Mouse (Mus musculus) intestine, embryonic 15.5 days (tissue): ENCODE measurements around the gene Msh4. TPM values are rescaled to one million over a fixed set of nuclear protein-coding genes. Genes with fewer than 3 reads are reported as not detected.

Experiments used
- ATAC-seq: fragments of 200-750 bp; cut with Nextera tagmentation; 2 replicates; pipeline ENCODE4 v1.8.0; 2017; ENCODE audit warnings: moderate TSS enrichment, moderate library complexity
- H3K27ac ChIP-seq: fragments of 300-500 bp; sonication (generic); 2 replicates; pipeline ENCODE4 v1.5.1; 2015; ENCODE audit warnings: mild to moderate bottlenecking, inconsistent platforms
- H3K27me3 ChIP-seq: fragments of 300-500 bp; sonication (generic); replicated peaks from 2 replicates; pipeline ENCODE4 v1.6.1; 2015; ENCODE audit warnings: inconsistent platforms
- H3K36me3 ChIP-seq: fragments of 300-500 bp; sonication (generic); 2 replicates; pipeline ENCODE4 v1.6.1; 2015; ENCODE audit warnings: inconsistent platforms
- H3K4me1 ChIP-seq: fragments of 300-500 bp; sonication (generic); replicated peaks from 2 replicates; pipeline ENCODE4 v1.6.1; 2015; ENCODE audit warnings: inconsistent platforms
- H3K4me2 ChIP-seq: fragments of 300-500 bp; sonication (generic); replicated peaks from 2 replicates; pipeline ENCODE4 v1.6.1; 2015; ENCODE audit warnings: mild to moderate bottlenecking, inconsistent platforms
- H3K4me3 ChIP-seq: fragments of 300-500 bp; sonication (generic); replicated peaks from 2 replicates; pipeline ENCODE4 v1.5.1; 2015; ENCODE audit warnings: inconsistent platforms
- H3K9ac ChIP-seq: fragments of 300-500 bp; sonication (generic); 2 replicates; pipeline ENCODE4 v1.6.1; 2015; ENCODE audit warnings: inconsistent platforms
- H3K9me3 ChIP-seq: fragments of 300-500 bp; sonication (generic); 2 replicates; pipeline ENCODE4 v1.6.1; 2016; ENCODE audit warnings: inconsistent platforms
- WGBS: fragments of 180-500 bp; shearing (Covaris S2); methylation state at CpG from one replicate; pipeline ENCODE4 v1.1.7; 2015; 5-methylcytosine and 5-hydroxymethylcytosine counted together
- polyA plus RNA-seq: library from polyadenylated mRNA; unstranded; fragments of >200 nt; fragmentation: Nextera tagmentation; extraction: Ambion mirVana; gene quantifications from 2 replicates; pipeline ENCODE4 v1.2.1, GENCODE M21; 2015

The Msh4 gene
- polyA plus RNA-seq, 1 experiment from 2014 or later: 0.04 TPM

DNA sequence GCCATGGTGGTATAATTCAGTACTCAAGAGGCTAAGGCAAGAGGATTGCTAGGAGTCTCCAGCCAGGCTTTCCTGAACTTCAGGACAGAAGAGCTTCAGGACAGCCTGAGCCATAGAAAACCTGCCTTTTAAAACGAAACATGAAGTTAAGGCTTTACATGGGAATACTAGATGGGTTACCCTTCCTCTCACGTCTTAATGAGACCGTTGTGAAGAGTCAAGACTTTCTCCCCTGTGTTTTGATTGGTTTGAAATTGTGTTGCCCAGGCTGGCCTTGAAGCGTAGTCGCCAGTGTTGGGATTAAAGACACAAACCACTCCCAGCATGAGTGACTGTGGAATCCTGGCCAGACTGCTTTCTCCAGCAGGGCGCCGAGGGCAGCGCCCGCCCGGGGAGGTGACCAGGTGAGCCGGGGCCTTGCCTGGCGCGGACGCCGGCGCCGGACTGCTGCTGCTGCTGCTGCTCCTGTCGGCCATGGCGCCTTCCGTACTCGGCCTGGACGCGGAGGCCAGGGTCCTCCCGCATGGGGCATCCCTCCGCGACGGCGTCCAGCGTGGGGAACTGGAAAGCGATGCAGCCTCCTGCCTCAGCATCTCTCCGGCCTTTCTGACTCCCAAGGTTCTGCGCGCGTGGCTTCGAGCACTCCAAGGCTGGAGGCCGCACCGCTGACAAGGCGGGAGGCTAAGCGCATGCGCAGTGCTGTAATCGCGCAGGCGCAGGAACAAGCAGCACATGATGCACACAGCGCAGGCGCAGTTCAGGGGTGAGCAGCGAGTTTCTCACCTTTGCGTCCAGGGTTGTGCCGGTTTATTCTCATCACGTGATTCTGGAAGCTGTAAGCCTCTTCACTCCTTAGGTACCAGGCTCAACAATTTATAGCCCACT lies 445 bp downstream of the Msh4 start:
- Histone ChIP-seq H3K36me3 (peaks cover 48% of the 10 kb centered on the region), H3K4me2 (no peak overlapping the region), H3K4me1 (peaks cover 23% of the 10 kb centered on the region), H3K27ac (no peak overlapping the region), H3K4me3 (no peak overlapping the region), H3K27me3 (no peaks in the 10 kb centered on the region), H3K9ac (no peak overlapping the region), H3K9me3 (no peaks in the 10 kb centered on the region)
- ATAC-seq: peak; percentile 27
- 85% methylated on average over 49 of the region's 49 CpGs for WGBS

DNA sequence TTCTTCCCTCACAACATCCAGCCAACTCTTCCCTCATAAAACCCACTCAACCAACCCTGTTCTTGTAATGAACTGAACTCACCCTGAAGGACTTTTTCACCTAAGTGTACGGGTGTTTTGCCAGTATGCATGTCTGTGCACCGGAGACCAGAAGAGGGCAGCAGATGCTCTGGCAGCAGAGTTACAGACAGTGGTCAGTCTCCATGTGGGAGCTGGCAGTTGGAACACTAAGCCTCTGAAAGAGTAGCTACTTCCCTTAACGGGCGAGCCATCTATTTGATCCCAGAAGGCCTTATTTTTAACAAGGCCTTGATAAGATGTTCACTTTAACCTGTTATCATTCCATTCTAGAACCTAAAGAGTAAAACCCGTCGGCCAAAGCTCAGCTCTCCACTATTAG lies 1.4 kb downstream of the Msh4 start:
- Histone ChIP-seq H3K9me3 (no peaks in the 10 kb centered on the region), H3K4me2 (no peak overlapping the region), H3K4me3 (no peak overlapping the region), H3K9ac (no peak overlapping the region), H3K27ac (no peak overlapping the region), H3K4me1 (peaks cover 15% of the 10 kb centered on the region), H3K27me3 (no peaks in the 10 kb centered on the region), H3K36me3 (peaks cover 41% of the 10 kb centered on the region)
- ATAC-seq: peak; percentile 41
- 67% methylated on average over 6 of the region's 6 CpGs for WGBS

DNA sequence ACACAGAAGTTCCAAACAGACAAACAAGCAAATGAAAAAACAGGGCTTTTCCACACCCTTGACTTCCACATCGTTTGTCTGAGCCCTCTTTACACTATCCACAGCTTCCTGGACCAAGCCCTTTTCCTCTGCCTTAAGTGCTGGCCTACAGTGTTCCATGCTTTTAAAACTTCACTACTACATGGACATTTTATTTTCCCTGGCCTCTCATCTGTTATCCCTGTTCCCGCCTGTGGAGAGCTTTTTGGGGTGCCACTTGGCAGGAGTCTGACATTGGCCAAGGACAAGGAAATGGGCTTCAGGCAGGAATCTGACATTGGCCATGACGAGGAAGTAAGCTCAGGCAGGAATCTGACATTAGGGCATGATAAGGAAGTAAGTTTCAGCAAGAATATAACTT lies 3.3 kb downstream of the Msh4 start:
- Histone ChIP-seq H3K4me2 (no peak overlapping the region), H3K4me1 (no peaks in the 10 kb centered on the region), H3K36me3 (peaks cover 26% of the 10 kb centered on the region), H3K9ac (no peak overlapping the region), H3K9me3 (no peaks in the 10 kb centered on the region), H3K27ac (peak overlapping the region; percentile 27; the same call in 1 of the 2 replicates), H3K4me3 (no peak overlapping the region), H3K27me3 (no peaks in the 10 kb centered on the region)
- WGBS: 40% methylated on average over 3 of the region's 3 CpGs
- ATAC-seq: no peak

DNA sequence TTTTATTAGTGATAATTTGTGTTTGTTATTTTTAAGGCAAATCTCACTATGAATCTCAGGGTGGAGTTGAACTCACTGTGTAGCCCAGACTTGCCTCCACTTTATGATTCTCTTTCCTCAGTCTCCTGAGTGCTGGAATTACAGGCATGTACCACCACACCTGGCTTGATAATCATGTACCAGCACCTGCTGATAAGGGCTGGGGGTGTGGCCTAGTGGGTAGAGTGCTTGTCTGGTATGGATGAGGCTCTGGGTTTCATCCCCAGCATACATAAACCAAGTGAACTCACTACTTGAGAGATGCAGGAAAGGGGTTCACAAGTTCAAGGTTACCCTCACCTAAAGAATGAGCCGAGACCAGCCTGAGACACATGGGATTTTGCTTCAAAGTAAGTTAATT lies 4.0 kb downstream of the Msh4 start:
- Histone ChIP-seq H3K4me1 (no peaks in the 10 kb centered on the region), H3K4me3 (no peak overlapping the region), H3K27me3 (no peaks in the 10 kb centered on the region), H3K36me3 (peaks cover 24% of the 10 kb centered on the region), H3K27ac (no peak overlapping the region), H3K9ac (no peak overlapping the region), H3K4me2 (no peak overlapping the region), H3K9me3 (no peaks in the 10 kb centered on the region)
- WGBS: 51% methylated on average over 1 of the region's 1 CpGs
- ATAC-seq: peak; percentile 46

DNA sequence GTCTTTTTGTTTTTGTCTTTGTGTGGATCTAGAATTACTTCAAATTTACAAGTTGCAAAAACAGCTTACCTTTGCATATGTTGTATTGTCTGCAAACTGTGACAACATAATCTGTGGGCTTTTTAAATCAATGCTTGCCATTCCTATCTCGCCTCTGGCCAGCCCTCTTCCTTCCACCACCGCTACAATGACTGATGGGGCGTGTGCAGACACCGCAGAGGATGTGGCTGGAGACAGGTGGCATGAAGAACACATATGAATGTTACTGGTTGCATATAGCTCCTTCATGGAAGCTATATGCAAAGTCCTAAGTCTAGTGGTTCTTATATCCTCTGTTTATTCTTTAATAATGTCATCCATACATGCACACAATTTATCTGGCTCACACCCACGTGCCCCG lies 8.7 kb downstream of the Msh4 start:
- Histone ChIP-seq H3K4me3 (no peak overlapping the region), H3K4me2 (no peak overlapping the region), H3K9me3 (no peaks in the 10 kb centered on the region), H3K27ac (no peak overlapping the region), H3K27me3 (no peaks in the 10 kb centered on the region), H3K4me1 (no peaks in the 10 kb centered on the region), H3K9ac (no peak overlapping the region), H3K36me3 (no peaks in the 10 kb centered on the region)
- 58% methylated on average over 6 of the region's 6 CpGs for WGBS
- no peak for ATAC-seq

DNA sequence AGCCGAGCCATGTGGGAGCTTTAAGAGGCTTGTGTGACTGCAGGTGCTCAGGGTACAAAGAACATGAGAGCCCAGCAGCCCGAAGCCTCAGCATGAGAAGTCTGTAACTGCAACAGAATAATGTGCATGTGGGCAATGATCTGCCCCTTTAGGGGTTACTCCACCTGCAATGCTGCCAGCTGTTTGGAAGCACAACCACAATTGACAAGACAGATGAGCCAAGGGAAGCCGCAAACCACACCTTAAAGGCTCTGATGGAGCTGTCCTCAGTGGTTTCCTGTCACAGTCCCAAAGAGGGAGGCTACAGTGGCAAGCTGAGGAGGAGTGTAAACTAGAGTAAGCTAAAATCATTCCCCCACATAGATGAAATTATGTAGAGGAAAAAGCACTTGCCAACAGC lies 10.5 kb downstream of the Msh4 start:
- no peak for ATAC-seq
- H3K4me3 ChIP-seq: no peak overlapping the region

DNA sequence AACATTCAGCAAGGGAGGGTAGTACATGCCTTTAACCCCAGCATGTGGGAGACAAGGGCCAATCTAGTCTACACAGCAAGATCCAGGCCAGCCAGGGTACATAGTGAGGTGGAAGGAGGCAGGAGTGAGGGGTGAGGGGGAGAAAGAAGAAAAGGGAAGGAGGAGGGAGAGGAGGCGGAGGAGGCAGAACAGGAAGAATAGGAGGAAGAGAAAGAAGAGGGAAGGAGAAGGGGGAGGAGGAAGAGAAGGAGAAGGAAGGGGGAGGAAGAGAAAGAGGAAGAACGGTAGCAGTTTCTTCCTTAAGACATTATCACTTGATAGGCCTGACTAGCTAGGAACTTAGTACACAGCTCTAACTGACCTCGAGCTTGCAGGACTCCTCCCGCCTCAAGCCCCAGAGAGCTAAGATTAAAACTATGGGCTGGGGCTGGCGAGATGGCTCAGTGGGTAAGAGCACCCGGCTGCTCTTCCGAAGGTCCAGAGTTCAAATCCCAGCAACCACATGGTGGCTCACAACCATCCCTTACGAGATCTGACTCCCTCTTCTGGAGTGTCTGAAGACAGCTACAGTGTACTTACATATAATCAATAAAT lies 16.7 kb downstream of the Msh4 start:
- Histone ChIP-seq H3K36me3 (no peaks in the 10 kb centered on the region), H3K4me3 (no peak overlapping the region), H3K27ac (no peak overlapping the region), H3K4me2 (no peak overlapping the region), H3K9me3 (no peaks in the 10 kb centered on the region), H3K27me3 (no peaks in the 10 kb centered on the region), H3K4me1 (no peaks in the 10 kb centered on the region), H3K9ac (no peak overlapping the region)
- WGBS: 76% methylated on average over 7 of the region's 8 CpGs
- ATAC-seq: no peak

More for the DNA sequence above, 10.5 kb downstream of the Msh4 start:
- no peak overlapping the region for H3K27ac ChIP-seq
- no peaks in the 10 kb centered on the region for H3K9me3 ChIP-seq
- H3K9ac ChIP-seq: no peak overlapping the region
- whole genome bisulfite sequencing: 87% methylated on average over 3 of the region's 3 CpGs
- no peaks in the 10 kb centered on the region for H3K36me3 ChIP-seq
- H3K4me2 ChIP-seq: no peak overlapping the region
- no peaks in the 10 kb centered on the region for H3K27me3 ChIP-seq
- no peaks in the 10 kb centered on the region for H3K4me1 ChIP-seq

DNA sequence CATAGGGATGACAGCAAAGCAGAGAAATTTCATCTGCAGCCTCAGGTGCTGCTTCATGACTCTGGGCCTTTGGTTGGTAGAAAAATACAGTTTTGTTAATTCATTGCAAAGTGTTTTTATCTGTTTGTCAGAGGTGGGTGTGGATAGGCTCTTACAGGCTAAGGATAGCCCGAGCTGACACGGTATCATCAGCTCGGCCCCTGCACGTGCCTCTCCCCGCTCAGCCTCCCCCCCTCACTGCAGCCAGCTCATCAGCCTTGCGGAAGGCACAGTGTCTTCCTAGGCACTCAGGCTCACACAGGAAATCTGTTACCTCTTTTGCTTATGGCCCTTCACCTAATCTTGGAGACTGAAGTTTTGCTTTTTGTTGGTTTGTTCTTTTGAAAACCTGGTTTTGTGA lies 17.8 kb downstream of the Msh4 start:
- 41% methylated on average over 6 of the region's 6 CpGs for WGBS
- no peaks in the 10 kb centered on the region for H3K4me1 ChIP-seq
- H3K27ac ChIP-seq: no peak overlapping the region
- H3K36me3 ChIP-seq: no peaks in the 10 kb centered on the region
- no peaks in the 10 kb centered on the region for H3K9me3 ChIP-seq
- H3K9ac ChIP-seq: no peak overlapping the region
- no peaks in the 10 kb centered on the region for H3K27me3 ChIP-seq
- H3K4me3 ChIP-seq: no peak overlapping the region
- no peak for ATAC-seq
- no peak overlapping the region for H3K4me2 ChIP-seq

DNA sequence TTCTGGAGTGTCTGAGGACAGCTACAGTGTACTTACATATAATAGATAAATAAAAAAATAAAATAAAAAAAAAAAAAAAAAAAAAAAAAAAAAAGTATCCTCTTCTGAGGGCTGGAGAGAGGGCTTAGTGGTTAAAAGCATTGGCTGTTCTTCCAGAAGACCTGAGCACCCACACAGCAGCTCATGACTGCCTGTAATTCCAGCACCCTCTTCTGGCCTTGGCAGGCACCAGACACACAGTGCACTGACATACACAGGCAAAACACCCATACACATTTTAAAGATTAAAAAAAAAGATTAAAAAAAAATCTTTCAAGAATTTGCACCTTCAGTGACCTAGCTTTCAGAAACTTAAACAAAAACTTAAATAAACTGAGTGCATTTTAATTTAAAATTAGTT lies 19.6 kb downstream of the Msh4 start:
- no peak overlapping the region for H3K9ac ChIP-seq
- no peak for ATAC-seq

DNA sequence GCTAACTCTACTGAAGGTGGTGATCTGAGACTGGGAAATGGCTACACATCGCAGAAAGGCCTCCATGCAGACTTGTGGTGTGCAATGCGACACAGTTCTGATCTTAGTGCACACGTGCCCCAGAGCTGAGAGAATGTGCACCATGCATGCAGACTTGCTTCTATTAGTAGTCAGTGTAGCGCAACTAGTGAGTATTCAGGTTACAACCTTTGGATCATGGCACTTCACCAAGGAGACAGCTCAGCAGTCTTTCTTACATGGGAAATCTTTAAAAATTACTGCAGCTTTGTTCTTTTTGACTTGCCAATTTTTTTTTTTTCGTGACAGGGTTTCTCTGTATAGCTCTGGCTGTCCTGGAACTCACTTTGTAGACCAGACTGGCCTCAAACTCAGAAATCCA lies 34.5 kb downstream of the Msh4 start:
- no peaks in the 10 kb centered on the region for H3K27me3 ChIP-seq
- H3K36me3 ChIP-seq: no peaks in the 10 kb centered on the region
- ATAC-seq: no peak
- no peak overlapping the region for H3K4me2 ChIP-seq
- H3K9ac ChIP-seq: no peak overlapping the region
- no peak overlapping the region for H3K27ac ChIP-seq
- H3K4me1 ChIP-seq: no peaks in the 10 kb centered on the region
- 85% methylated on average over 5 of the region's 5 CpGs for WGBS
- no peaks in the 10 kb centered on the region for H3K9me3 ChIP-seq
- no peak overlapping the region for H3K4me3 ChIP-seq

More for the DNA sequence above, 19.6 kb downstream of the Msh4 start:
- no peak overlapping the region for H3K27ac ChIP-seq
- H3K9me3 ChIP-seq: no peaks in the 10 kb centered on the region
- H3K4me1 ChIP-seq: no peaks in the 10 kb centered on the region
- no peak overlapping the region for H3K4me2 ChIP-seq
- H3K4me3 ChIP-seq: no peak overlapping the region
- no peaks in the 10 kb centered on the region for H3K36me3 ChIP-seq
- H3K27me3 ChIP-seq: no peaks in the 10 kb centered on the region

DNA sequence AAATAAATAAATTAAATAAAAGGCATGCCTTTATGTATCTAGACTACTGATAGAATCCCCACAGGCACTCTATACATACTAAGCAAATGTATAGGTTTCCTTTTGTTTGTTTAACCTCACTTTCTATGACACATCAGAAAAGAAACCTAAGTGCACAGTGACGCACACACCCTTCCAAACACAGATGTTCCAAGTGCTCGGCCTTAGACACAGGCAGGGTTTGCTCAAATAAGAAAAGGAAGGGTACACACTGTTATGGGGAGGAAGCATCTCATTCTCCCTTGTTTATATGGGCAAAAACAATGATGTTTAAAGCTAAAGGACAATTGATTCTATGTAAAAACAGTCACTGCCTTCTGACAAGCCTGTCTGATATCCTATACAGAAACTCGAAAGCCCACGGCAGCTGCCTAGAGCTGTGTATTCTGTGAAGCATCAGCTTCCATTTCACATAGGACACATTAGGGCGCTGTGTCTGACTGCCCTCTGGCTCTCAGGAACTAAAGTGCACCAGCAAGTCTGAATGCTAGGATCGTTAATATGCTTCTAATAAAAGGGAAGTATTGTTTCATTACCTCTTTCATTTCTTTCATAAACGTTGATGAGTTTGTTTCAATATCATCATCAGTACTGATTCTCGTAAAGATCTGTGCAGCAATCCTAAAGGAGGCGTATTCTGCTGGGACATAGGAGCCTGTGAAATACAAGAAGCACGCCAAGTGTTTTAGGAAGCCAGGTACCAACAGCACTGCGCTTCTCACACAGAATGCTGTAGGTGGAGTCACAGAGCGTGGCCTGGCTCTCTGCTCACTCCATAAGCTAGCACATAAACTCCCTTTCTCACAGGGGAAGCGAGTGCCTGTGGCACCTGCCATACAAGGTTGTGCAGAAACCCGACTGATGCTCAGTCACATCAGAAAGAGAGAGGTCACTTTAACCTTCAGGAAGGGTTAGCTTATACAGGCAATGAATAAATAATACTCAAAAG lies 38.5 kb downstream of the Msh4 start:
- Histone ChIP-seq H3K9me3 (no peaks in the 10 kb centered on the region), H3K27ac (no peak overlapping the region), H3K4me1 (no peaks in the 10 kb centered on the region), H3K27me3 (no peaks in the 10 kb centered on the region), H3K4me2 (no peak overlapping the region), H3K9ac (no peak overlapping the region), H3K4me3 (no peak overlapping the region), H3K36me3 (no peaks in the 10 kb centered on the region)
- WGBS: 64% methylated on average over 14 of the region's 14 CpGs
- no peak for ATAC-seq
